Mouse (Mus musculus): ENCODE measurements at regions not wholly inside any gene's neighbourhood (a gene's known extent, or its start where the extent isn't known, plus 50 kb on each side); places are given as distances from the start of the nearest gene placed in this dataset.

DNA sequence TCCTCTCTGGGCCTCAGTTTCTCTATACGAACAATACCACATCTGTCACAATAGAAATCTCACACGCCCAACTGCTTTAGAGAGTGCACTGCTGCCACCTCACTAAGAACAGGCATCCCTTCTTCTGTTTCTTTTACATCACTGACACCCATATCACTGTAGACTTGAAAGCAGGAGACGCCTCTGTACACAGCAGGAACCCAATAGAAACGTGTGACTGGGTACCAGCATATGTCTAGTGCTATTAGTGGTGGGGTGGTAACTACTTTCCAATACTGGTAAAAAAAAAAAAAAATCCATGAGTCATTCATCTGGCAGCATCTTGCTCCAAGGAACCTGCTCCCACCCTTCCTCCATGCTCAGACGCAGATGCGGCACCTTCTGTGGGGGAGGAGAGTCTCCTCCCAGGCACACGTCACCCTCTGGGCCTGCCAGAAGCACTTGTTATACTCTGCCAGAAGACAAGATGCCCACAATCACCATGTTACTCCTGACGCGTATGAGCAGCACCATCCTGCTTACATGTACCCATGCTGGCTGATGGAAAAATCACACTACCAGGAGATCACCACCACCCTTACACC, 151.3 kb upstream of the Plxna4 start:
- DNase-seq, result no peak
- intact Hi-C loops (cut with DNase I), result no loop called here

DNA sequence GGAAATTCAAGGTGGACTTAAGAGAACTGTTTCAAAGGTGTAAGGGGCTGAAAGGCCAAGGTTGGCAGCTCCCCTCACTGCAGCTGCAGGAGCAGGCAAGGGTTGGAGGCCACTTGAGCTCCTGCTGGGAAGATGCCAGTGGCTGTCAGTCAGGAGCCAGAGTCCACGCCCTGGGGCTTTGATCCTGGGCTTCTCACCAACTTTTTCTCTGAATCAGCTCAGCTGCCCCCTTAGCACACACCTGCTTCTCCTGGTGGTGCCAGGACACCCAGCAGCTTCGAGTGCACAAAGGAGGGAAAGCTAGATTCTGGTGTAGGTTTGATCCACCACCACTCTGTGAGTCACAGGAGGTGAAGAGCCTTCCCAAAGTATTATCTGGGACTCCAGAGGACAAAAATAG, 140.7 kb upstream of the Plxna4 start:
- intact Hi-C loops (cut with DNase I), result no loop called here
- peak; percentile 68 for DNase-seq

GRCm38 (mm10) chr6:32726571-32726970, 138.6 kb upstream of the Plxna4 start:
- DNase-seq, result no peak
- intact Hi-C loops (cut with DNase I), result no loop called here

DNA sequence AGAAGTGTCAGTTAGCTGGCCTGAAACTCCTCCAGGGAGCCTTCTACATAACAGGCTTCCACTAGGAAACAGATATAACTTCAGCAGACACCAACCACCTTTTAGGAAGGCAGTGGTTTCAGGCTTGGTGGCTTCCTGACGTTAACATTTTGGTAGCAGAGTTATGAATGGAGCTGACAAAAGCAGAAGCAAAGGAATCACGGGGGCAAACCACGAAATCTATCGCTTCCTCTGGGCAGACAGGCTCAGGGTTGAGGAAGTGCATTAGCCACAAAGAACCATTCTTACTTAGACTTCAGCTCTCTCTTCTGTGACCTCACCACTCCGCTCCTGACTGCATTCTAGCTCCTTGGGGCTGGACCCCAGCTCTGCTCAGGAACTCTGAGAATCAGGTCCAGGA, 129.9 kb upstream of the Plxna4 start:
- DNase-seq, result no peak
- intact Hi-C loops (cut with DNase I), result no loop called here

DNA sequence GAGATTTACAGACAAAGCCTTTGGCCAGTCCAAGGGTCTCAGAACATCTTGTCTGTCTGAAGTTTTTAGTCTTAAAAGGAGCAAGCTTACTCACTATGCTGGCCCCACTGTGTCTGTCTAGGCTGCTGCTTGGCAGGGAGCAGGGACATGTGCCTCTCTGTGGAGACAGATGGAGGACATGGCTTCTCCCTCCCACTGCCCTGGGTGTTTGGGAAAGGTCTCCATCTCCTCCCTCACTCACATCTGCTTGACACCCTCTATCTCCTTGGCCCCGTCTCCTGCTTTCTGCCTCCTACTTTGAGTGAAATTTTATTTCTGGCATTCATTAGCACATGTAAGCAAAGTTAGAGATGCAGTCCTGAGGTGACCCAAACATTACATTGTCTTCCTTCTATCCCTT, 127.1 kb upstream of the Plxna4 start:
- no peak for DNase-seq
- intact Hi-C loops (cut with DNase I), result no loop called here

GRCm38 (mm10) chr6:32710208-32710607, 122.2 kb upstream of the Plxna4 start:
- peak; percentile 67 to 75 for DNase-seq
- intact Hi-C loops (cut with DNase I), result no loop called here

DNA sequence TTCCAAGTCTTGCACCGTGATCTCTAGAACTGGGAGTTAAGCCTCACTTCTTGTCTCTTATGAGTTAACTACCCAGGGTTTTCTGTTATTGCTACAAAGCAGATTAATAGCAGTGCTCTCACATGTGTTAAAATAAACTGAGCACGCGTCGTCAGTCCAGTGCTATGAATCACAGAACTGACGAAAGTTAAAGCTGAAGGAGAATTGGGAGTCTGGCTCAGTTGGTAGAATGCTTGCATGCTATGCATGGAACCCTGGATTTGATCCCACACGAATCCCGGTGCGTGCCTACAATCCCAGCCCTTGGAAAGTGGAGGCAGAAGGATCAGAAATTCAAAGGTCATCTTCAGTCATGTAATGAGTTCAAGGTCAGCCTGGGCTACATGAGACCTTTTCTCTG, 121.6 kb upstream of the Plxna4 start:
- DNase-seq, result no peak
- intact Hi-C loops (cut with DNase I), result no loop called here

DNA sequence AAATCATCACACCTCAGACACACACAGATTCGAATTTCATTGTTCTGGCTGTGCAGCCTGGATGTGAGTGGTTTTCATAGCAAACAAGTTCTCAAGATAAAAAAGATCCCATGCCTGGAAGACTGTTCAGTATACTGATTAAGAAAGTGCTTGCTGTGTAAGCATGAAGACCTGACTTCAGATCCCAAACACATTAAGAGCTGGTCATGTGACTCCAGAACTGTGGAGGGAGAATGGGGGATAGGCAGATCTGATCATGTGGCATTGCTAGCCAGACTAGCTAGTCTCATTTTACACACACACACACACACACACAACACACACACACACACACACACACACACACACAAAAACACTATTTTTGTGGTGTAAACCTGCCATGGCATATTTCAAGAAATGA, 119.4 kb upstream of the Plxna4 start:
- intact Hi-C loops (cut with DNase I), result no loop called here
- DNase-seq, result no peak

- intact Hi-C loops (cut with DNase I), result no loop called here
- no peak for DNase-seq
Observed at GRCm38 (mm10) chr6:32706376-32706775, 118.4 kb upstream of the Plxna4 start.

GRCm38 (mm10) chr6:32703466-32703865, 115.5 kb upstream of the Plxna4 start:
- intact Hi-C loops (cut with DNase I), result no loop called here
- DNase-seq, result no peak

DNA sequence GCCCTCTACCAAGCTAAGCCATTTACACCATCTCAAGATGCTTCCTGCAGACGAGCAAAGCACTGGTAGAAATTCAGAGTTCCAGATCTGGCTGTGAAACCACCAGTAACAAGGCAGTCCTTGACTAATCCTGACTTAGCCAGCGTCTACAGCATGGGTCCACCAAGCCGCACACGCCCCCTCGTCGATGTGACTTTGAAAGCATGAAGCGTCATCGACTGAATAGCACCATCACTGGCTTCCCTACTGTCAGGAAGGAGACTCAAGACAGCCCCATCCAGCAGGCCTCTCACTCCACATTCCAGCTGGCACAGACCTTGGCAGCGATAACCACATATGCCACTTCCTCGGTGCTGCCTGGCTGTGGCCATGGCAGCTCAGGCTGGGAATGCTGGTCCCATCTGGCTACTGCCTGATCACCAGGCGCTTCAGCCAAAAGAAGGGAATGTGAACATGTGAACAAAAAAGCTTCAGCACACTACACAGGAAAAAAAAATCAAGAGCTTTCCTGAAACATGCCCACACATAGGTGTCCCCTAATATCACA, 114.3 kb upstream of the Plxna4 start:
- intact Hi-C loops (cut with DNase I), result no loop called here
- DNase-seq, result no peak

DNA sequence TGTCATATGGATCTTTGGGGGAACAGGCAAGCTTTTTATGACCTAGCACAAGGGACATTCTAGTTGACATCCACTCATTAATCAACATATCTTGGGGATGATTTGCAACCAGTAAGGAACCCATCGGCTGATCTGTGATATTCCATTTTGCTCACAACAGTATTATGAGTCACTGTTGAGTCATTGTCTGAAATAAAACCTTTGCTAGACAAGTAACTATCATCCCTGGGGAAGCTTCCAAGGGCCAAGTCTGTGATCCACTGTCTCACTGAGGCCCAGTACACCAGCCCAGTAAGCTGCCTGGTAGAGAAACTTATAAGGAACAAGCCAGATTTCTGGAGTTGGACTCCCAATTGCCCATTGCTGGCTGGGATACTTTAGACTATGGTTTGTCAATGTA, 111.8 kb upstream of the Plxna4 start:
- intact Hi-C loops (cut with DNase I), result no loop called here
- DNase-seq, result no peak

- intact Hi-C loops (cut with DNase I), result no loop called here
- DNase-seq, result no peak
Observed at GRCm38 (mm10) chr6:32697771-32698270, 109.8 kb upstream of the Plxna4 start.

DNA sequence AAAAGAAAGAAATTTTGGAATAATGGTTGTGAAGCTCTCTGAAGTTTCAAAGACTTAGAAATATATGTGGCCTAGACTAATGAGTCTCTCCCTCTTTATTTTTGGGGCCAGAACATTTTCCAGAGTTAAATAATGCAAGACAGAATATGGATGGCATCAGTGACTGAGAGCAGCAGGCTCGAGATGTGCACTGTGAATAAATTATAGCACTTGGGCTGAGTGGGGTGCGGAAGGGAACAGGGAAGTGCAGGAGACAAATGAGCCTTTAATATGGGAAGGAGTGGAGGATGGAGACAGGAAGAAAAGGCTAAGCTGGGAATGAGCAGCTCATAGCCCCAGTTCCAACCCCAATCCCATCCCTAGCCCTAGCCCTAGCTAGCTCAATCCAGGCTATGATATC, 108.0 kb upstream of the Plxna4 start:
- intact Hi-C loops (cut with DNase I), result no loop called here
- DNase-seq, result no peak

GRCm38 (mm10) chr6:32672552-32672951, 84.6 kb upstream of the Plxna4 start:
- intact Hi-C loops (cut with DNase I), result no loop called here
- DNase-seq, result no peak

DNA sequence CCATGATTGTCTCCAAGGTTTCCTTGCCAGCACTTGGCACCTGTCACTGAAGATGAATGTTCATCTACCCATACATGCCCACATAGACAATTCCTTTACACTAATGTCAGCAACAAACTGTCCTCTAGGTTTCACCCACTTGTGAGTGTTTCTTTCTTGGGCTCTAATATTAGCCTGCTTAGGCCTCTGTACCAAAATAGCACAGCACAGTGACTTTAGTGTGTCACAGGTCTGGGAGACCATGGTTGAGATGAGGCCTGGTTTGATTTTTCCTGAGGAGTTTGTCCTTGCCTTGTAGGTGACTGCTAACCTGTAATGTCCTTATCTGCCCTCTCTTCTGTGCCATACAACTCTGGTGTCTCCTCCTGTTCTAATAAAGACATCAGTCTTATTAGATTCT, 71.8 kb upstream of the Plxna4 start:
- DNase-seq, result peak; percentile 25 to 28
- intact Hi-C loops (cut with DNase I), result no loop called here

DNA sequence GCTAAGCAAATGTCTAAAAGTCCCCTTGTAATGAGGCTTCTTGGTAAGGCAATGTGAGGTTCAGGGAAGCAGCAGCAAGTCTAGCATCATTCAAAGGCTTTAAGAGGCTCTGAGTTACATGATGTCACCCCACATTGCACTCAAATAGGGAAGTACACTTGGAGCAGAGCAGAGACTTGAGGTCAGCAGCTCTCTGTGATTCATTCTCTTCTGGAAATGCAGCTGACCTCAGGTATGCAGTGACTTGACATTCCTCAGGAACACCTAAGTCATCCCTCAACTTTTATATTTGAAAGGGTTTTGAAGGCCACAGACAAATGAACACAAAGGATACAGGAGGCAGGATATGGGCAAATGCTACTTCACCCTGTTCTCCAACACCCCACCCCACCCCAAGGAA, 69.4 kb upstream of the Plxna4 start:
- DNase-seq, result no peak
- intact Hi-C loops (cut with DNase I), result no loop called here

DNA sequence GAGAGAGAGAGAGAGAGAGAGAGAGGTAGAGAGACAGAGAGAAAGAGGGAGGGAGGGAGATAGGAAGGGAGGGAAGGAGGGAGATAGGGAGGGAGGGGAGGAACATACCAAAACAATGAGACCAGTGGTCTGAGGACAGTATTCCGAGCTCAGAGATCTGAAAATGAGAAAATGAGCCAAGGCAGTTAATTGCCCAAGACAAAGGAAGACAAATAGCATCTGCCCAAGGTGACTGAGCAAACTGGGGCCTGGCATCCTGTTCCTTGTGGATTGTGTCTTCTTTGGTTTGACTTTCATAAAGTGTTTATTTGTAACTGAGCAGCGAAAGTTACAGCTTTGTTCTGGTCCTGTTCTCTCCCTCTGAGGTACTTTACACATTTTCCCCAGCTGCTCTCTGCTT, 66.2 kb upstream of the Plxna4 start:
- intact Hi-C loops (cut with DNase I), result no loop called here
- no peak for DNase-seq

DNA sequence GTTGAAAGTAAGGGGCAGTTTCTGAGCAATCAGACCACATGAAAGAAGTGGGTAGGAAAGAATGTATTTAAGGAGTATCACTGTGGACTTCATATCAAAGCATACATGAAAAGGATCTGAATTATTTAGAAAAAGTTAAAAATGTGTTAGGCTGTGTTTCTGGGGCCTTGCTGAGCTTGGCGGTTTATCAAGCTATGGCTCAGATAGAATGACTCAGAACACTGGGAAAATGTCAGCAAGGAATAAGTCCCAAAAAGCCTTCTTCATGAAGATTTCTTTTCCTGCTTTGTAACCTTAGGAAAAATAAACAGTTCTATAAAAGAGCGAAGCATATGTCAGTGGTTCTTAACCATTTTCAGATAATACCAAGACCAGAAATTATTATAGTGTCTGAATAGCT, 56.0 kb upstream of the Plxna4 start:
- intact Hi-C loops (cut with DNase I), result no loop called here
- no peak for DNase-seq

GRCm38 (mm10) chr6:32638843-32639242, 50.9 kb upstream of the Plxna4 start:
- no peak for DNase-seq
- intact Hi-C loops (cut with DNase I), result no loop called here
